Mouse (Mus musculus) urinary bladder, postnatal 36 days (tissue): ENCODE results near the gene Hoga1.

Experiments used
- DNase-seq, 2 experiments: peaks; one replicate each; pipeline ENCODE4 v3.0.0; 2022; ENCODE audit warnings: low spot score in 2 of 2, mixed read lengths in 1 of 2

The Hoga1 gene

DNA sequence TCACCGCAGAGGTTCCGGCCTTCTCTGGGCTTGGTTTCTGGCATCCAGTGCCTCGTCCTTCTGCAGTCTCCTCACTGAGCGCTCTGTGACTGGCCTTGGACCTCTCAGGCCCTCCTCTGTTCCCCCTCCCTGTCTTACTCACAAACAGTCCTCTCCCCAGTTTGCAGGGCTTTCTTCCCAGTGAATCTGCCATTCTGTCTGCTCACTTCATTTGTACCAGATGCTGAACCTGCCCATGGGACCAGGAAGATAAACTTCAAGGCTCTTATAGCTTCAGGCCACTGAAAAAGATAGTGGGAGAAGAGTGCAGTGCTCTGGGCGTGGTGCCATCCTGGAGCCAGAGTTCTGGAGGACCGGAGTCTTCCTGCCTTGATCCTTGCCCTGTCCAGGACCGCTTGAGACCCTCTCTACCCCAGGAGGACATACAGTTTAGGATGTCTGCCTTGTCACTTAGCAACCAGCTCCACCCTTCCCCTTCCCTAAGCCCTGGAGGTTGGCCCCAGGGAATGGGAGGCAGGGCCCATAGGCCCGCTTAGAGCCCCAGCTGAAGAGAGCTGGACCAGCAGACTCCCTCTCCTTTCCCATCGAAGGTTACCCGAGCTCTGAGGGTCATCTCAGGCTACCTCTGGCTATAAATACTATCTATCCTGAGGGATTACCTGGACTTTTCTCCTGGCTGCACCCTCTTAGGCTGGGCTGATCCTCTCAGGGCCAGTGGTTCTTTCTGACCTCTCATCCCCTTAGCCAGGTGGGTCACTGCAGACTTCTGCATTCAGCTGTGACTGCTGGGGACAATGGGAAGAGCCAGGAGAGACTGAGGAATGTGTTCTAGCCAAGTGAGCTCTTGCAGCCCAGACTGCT, 23.5 kb upstream of the Hoga1 start:
- no peak for DNase-seq

GRCm38 (mm10) chr19:42022542-42022848, 22.9 kb upstream of the Hoga1 start:
- DNase-seq, result peak in 1 of 2 experiments; percentile 26

- DNase-seq, result peak; percentile 75 to 81
Observed at GRCm38 (mm10) chr19:42026158-42026557, 19.3 kb upstream of the Hoga1 start.

DNA sequence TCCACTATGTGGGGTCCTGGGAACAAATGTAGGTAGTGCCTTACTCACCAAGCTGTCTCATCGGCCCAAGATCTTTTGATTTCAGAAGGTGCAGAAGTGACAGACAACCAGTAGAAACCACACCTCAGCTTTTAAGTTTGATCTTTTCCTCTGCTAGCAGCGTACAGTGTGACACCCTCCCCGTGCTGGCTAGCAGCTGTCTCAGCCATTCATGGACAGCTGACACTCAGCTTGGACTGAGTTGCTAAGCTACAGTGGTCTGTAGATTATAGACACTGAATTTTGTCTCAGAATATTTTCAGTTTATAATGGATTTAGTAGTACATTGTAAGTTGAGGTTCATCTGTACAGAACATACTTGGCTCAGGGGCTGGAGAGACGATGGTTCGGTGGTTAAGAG, 14.3 kb upstream of the Hoga1 start:
- no peak for DNase-seq

DNA sequence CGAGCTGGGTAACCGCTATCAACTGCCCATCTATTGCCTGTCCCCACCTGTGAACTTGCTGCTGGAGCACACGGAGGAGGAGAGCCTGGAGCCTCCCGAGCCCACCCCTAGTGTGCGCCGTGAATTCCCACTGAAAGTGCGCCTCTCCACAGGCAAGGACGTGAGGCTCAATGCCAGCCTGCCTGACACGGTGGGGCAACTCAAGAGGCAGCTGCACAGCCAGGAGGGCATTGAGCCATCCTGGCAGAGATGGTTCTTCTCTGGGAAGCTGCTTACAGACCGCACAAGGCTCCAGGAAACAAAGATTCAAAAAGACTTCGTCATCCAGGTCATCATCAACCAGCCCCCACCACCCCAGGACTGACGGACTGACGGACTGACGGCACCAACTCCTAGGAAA, 11.8 kb upstream of the Hoga1 start:
- no peak for DNase-seq

DNA sequence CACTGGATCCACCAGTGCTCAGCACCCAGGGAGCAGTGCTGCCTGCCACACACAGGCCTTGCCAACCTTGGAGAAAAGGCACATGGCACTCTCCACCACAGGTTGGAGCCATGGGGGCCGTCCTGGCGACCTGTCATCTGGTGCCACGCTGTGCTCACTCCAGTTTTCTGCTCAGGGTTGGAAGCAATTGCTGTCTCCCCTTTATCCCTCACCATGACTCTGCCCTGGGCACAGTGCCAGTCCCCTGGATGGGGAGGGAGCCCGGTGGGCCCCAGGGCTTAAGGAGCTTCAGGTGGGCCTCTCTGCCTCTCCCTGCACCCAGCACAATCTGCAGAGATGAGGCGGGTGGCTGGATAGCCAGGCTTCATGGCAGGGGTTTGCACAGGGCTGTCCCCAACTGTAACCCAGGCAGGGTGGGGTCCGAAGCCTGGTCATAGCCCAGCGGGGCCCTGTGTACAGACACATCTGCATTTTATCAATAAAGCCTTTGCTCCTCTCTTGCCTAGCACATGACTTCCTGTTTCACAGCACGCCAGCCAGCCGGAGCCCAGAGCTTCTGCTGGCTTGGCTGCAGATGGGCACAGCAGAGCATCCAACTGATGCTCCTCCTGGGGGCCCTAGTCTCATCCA, 11.1 kb upstream of the Hoga1 start:
- no peak for DNase-seq

DNA sequence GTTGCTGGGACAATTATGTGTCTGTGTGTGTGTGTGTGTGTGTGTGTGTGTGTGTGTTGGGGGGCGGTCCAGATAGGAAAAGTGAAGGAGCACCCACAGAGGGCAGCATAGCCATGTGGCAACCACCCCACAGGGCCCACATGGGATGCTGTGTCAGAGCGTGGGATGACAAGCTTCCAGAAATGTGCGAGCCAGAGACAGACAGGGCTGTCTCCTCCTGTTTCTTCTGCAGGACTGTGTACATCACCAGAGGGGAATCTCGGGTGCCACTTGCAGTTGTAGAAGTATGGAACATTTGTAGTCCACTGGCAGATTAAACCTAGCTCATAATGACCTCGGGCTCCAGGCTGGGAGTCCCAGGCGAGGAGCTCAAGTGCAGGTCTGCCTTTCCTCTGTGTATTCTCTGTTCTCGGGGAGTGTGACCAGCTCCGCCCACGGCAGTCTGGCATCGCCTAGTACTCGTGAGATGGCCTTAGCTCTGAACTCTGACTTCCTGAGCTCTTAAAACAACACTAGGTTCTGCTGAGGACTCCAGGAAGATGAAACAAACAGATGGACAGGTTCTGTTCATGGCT, 10.4 kb upstream of the Hoga1 start:
- DNase-seq, result no peak

GRCm38 (mm10) chr19:42035456-42036248, 9.8 kb upstream of the Hoga1 start, which contains the start of gene Ankrd2:
Gene Ankrd2, plus strand, starts transcription at chr19:42036000.
- DNase-seq, result peak; percentile 71 to 83

DNA sequence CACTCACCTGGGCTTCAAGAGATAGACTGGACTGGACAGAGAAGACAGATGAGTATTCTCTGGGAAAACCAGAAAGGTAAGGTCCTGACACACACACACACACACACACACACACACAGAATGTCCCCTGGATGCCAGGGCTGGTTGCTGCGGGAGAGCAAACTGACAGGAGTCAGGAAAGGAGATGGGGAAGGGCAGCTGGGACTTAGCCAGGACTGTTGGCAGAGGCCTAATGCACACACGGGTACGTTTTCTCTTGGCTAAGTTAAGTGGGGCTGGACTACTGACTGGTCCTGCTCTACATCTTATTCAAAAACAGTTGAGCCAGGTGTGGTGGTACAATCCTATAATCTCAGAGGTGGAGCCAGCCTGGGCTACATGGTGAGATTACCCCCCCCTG, 9.1 kb upstream of the Hoga1 start:
- DNase-seq, result no peak

- DNase-seq, result no peak
Observed at GRCm38 (mm10) chr19:42037167-42037702, 8.2 kb upstream of the Hoga1 start.

GRCm38 (mm10) chr19:42038310-42038709, 7.1 kb upstream of the Hoga1 start:
- DNase-seq, result no peak

DNA sequence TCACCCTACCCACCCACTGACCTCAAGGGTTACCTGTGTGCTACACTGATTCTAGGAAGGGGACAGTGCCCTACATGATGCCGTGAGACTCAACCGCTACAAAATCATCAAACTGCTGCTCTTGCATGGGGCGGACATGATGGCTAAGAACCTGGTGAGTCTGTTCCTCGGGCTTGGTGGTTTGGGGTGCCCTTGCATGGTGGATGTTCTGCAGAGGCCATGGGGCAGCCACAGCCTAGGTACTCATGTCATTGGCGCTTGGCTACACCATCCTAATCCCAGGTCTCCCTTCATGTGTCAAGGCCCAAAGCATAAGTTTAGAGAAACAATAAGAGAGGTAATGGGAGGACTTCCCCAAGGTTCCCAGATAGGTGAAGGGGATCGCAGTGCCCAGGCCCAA, 1.4 kb upstream of the Hoga1 start:
- no peak for DNase-seq

GRCm38 (mm10) chr19:42050251-42050650, 4.8 kb downstream of the Hoga1 start:
- no peak for DNase-seq

DNA sequence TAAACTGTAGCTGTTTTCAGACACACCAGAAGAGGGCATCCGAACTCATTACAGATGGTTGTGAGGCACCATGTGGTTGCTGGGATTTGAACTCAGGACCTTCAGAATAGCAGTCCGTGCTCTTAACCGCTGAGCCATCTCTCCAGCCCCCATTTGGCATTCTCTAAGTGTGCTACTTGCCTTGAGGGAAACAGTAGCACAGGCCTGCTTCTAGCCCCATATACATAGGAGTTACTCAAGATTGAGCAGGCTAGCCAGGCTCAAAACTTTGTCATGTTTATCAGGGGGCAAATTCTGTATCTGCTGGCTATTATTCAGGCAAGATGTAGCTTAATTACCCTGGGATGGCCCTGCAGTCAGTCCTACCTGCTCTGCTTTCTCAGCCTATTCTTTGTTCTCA, 5.9 kb downstream of the Hoga1 start:
- no peak for DNase-seq

DNA sequence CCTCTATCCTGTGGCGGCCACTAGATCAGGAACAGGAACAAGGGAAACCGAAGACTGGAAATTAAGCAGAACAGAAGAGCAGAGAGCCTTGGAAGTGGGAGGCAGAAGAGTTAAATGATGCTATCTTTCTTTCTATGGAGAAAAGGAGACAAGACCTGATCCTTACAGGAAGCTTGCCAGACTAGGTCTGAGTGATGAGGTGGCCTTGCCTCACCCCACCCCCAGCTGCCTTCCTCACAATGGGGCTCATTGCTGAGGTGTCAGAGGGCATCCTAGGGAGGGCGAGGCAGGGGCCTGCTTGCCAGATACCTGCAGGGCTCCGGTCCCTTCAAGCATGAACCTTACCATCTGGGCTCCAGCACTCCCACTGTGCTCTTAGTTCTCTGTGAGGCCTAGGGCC, 6.5 kb downstream of the Hoga1 start, which contains the start of gene 4933411K16Rik:
TSS of gene 4933411K16Rik (plus strand) at position 301 of the 400 bp plus-strand sequence.
- DNase-seq, result no peak

GRCm38 (mm10) chr19:42054255-42054654, 8.8 kb downstream of the Hoga1 start:
- DNase-seq, result peak in 1 of 2 experiments; percentile 22

GRCm38 (mm10) chr19:42055881-42056280, 10.5 kb downstream of the Hoga1 start:
- peak in 1 of 2 experiments; percentile 79 for DNase-seq

- DNase-seq, result no peak
Observed at GRCm38 (mm10) chr19:42056719-42057409, 11.5 kb downstream of the Hoga1 start.

DNA sequence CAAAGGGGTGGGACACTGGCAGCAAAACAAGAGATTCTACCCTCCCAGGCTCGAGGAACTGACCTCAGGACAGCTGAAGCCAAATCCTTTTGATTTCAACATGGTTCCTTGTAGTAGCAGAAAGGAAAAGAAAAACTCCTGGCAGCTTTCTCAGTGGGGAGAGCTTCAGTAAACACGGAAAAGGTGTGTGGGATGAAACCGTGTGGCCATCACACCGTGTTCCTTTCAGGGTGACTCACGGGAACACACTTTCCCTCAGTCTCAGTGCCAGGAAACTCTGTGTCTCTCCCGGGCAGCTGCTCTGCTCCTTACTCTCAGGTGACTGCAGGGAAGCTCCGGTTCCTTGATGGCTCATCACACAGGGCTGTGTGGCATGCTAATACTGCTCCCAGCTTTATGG, 13.0 kb downstream of the Hoga1 start:
- no peak for DNase-seq

GRCm38 (mm10) chr19:42061443-42061842, 16.0 kb downstream of the Hoga1 start:
- no peak for DNase-seq
